Mouse (Mus musculus): Measurements from ENCODE around the gene Mmp28.

- TF ChIP-seq CTCF (IDR thresholded peaks at IDR 0.05; ENCODE audit: borderline replicate concordance, extremely low read depth, insufficient read depth, insufficient read length) (no peak), POLR2A (IDR thresholded peaks at IDR 0.05; ENCODE audit: borderline replicate concordance, extremely low read depth, insufficient read depth, insufficient read length, poor library complexity, severe bottlenecking) (no peak)
These were observed 53.0 kb downstream of the Mmp28 start for GRCm38 (mm10) chr11:83409792-83410291.

All from brain, embryonic 14.5 days (tissue).